11 mouse cellular contexts compared by ENCODE assay signal in genomic region chr15:79390434-79390833, GRCm38 (mm10). TPM values are rescaled to one million over a fixed set of nuclear protein-coding genes. Genes with fewer than 3 reads are reported as not detected.
DNase-seq lines count a peak whose midpoint lies in the region; ATAC-seq and TF ChIP-seq lines count a peak whose summit lies in the region.
"Had no signal": no experiment of that assay in that cellular context is flagged by ENCODE, and none has a peak within 500 bp of the region (broad histone marks: within the 10 kb centered on the region; RNA-seq: fewer than 3 reads in every experiment).

No protein-coding gene starts in this region.

- no peak for TF ChIP-seq CTCF in lung, adult 2 months (IDR thresholded peaks at IDR 0.05; ENCODE audit: insufficient read depth, low read length)
- no peak for TF ChIP-seq CTCF in stomach, postnatal 0 days (IDR thresholded peaks at IDR 0.05; ENCODE audit: low read depth)
- TF ChIP-seq CTCF in midbrain, postnatal 0 days (IDR thresholded peaks at IDR 0.05): no peak

- no peaks in the 10 kb centered on the region for H3K9me3 ChIP-seq in kidney, embryonic 16.5 days (ENCODE audit: low read length)
- no peaks in the 10 kb centered on the region for H3K9me3 ChIP-seq in stomach, postnatal 0 days (ENCODE audit: control insufficient read depth, low read length)
- H3K9me3 ChIP-seq in midbrain, postnatal 0 days (ENCODE audit: low read length): no peaks in the 10 kb centered on the region
- H3K9me3 ChIP-seq in midbrain, embryonic 15.5 days: no peaks in the 10 kb centered on the region
- H3K9me3 ChIP-seq: midbrain, embryonic 13.5 days had no signal

- ATAC-seq in kidney, embryonic 16.5 days (ENCODE audit: low FRiP score, low TSS enrichment): no peak
- peak; percentile 45 for ATAC-seq in granulocyte monocyte progenitor cell, adult 5-6 weeks (replicated peaks; ENCODE audit: poor library complexity, severe bottlenecking)
- peak; percentile 66 for ATAC-seq in stomach, postnatal 0 days (ENCODE audit: low FRiP score, low TSS enrichment)
- ATAC-seq in midbrain, postnatal 0 days (ENCODE audit: low FRiP score): no peak
- no peak for ATAC-seq in midbrain, embryonic 15.5 days (replicated peaks)
- ATAC-seq: forebrain, postnatal 0 days; midbrain, embryonic 13.5 days had no signal

- TF ChIP-seq EP300 in stomach, postnatal 0 days (optimal IDR thresholded peaks at IDR 0.05): no peak

- peaks cover 55% of the 10 kb centered on the region for H3K4me1 ChIP-seq in kidney, embryonic 16.5 days (ENCODE audit: insufficient read depth, low read length)
- peaks cover 71% of the 10 kb centered on the region for H3K4me1 ChIP-seq in lung, adult 2 months (ENCODE audit: control insufficient read depth, insufficient read depth, low read length)
- peaks cover 35% of the 10 kb centered on the region for H3K4me1 ChIP-seq in stomach, postnatal 0 days (replicated peaks; ENCODE audit: control insufficient read depth, insufficient read depth)
- H3K4me1 ChIP-seq in midbrain, postnatal 0 days (ENCODE audit: insufficient read depth, low read length): no peaks in the 10 kb centered on the region
- H3K4me1 ChIP-seq in midbrain, embryonic 15.5 days: peaks cover 14% of the 10 kb centered on the region

- TF ChIP-seq POLR2A in lung, adult 2 months (IDR thresholded peaks at IDR 0.05; ENCODE audit: borderline replicate concordance, extremely low read depth, low read depth, low read length): no peak

- no peak overlapping the region for H3K27ac ChIP-seq in kidney, embryonic 16.5 days (ENCODE audit: low read length)
- peak overlapping the region; percentile 37; the same call in 1 of the 2 replicates for H3K27ac ChIP-seq in stomach, postnatal 0 days (replicated peaks)
- H3K27ac ChIP-seq in midbrain, postnatal 0 days (ENCODE audit: low read depth, low read length): no peak overlapping the region
- no peak overlapping the region for H3K27ac ChIP-seq in midbrain, embryonic 15.5 days
- H3K27ac ChIP-seq: midbrain, embryonic 13.5 days had no signal

- H3K27me3 ChIP-seq in kidney, embryonic 16.5 days (ENCODE audit: insufficient read depth, low read length): no peaks in the 10 kb centered on the region
- no peaks in the 10 kb centered on the region for H3K27me3 ChIP-seq in stomach, postnatal 0 days (ENCODE audit: control insufficient read depth, insufficient read depth, low read length)
- H3K27me3 ChIP-seq in midbrain, postnatal 0 days (ENCODE audit: insufficient read depth, low read length): no peaks in the 10 kb centered on the region
- no peaks in the 10 kb centered on the region for H3K27me3 ChIP-seq in midbrain, embryonic 15.5 days (replicated peaks)
- H3K27me3 ChIP-seq: midbrain, embryonic 13.5 days had no signal

- DNase-seq in kidney, adult 8-10 months: peak; percentile 67 to 80
- peak; percentile 62 for DNase-seq in lung, adult 2 months
- peak; percentile 72 for DNase-seq in stomach, postnatal 0 days (ENCODE audit: low spot score)
- DNase-seq in layer of hippocampus, adult 8-10 months (ENCODE audit: low spot score in 2 of 2): no peak
- no peak for DNase-seq in midbrain, postnatal 0 days (ENCODE audit: low spot score)
- DNase-seq: cerebellum, postnatal 10 days; forebrain, postnatal 0 days had no signal

- H3K4me2 ChIP-seq in kidney, embryonic 16.5 days (replicated peaks; ENCODE audit: low read depth, low read length): no peak overlapping the region
- H3K4me2 ChIP-seq in stomach, postnatal 0 days (replicated peaks; ENCODE audit: low read depth): no peak overlapping the region
- H3K4me2 ChIP-seq in midbrain, postnatal 0 days (ENCODE audit: low read depth, low read length, poor library complexity, severe bottlenecking): no peak overlapping the region
- H3K4me2 ChIP-seq in midbrain, embryonic 15.5 days: no peak overlapping the region
- H3K4me2 ChIP-seq: midbrain, embryonic 13.5 days had no signal

- 76% methylated on average over 6 of the region's 6 CpGs for WGBS in kidney, embryonic 16.5 days
- WGBS in lung, adult 2 months: 25% methylated on average over 6 of the region's 6 CpGs
- WGBS in stomach, postnatal 0 days: 60% methylated on average over 6 of the region's 6 CpGs
- WGBS in midbrain, postnatal 0 days: 84% methylated on average over 6 of the region's 6 CpGs
- WGBS in midbrain, embryonic 15.5 days: 85% methylated on average over 6 of the region's 6 CpGs

- no peak overlapping the region for H3K9ac ChIP-seq in kidney, embryonic 16.5 days (replicated peaks; ENCODE audit: low read length)
- no peak overlapping the region for H3K9ac ChIP-seq in stomach, postnatal 0 days (ENCODE audit: low read length)
- H3K9ac ChIP-seq in midbrain, postnatal 0 days (replicated peaks; ENCODE audit: low read length, poor library complexity, severe bottlenecking): no peak overlapping the region
- no peak overlapping the region for H3K9ac ChIP-seq in midbrain, embryonic 15.5 days
- H3K9ac ChIP-seq: forebrain, postnatal 0 days; midbrain, embryonic 13.5 days had no signal

- H3K36me3 ChIP-seq in kidney, embryonic 16.5 days (ENCODE audit: insufficient read depth, low read length): no peaks in the 10 kb centered on the region
- no peaks in the 10 kb centered on the region; the same call in 1 of the 2 replicates for H3K36me3 ChIP-seq in stomach, postnatal 0 days (ENCODE audit: control insufficient read depth, insufficient read depth, low read length)
- H3K36me3 ChIP-seq in midbrain, postnatal 0 days (ENCODE audit: insufficient read depth, low read length): no peaks in the 10 kb centered on the region
- H3K36me3 ChIP-seq in midbrain, embryonic 15.5 days (replicated peaks): no peaks in the 10 kb centered on the region
- H3K36me3 ChIP-seq: midbrain, embryonic 13.5 days had no signal

- H3K4me3 ChIP-seq in kidney, embryonic 16.5 days (ENCODE audit: low read length): no peak overlapping the region
- H3K4me3 ChIP-seq in lung, adult 2 months (replicated peaks; ENCODE audit: extremely low read depth, low read depth, low read length): no peak overlapping the region
- no peak overlapping the region for H3K4me3 ChIP-seq in stomach, postnatal 0 days (ENCODE audit: low read depth, low read length)
- no peak overlapping the region for H3K4me3 ChIP-seq in midbrain, postnatal 0 days (ENCODE audit: low read depth, low read length)
- no peak overlapping the region for H3K4me3 ChIP-seq in midbrain, embryonic 15.5 days
- H3K4me3 ChIP-seq: midbrain, embryonic 13.5 days had no signal

RNA-seq across cellular contexts. Expression of gene Tmem184b, which starts 12.9 kb away (rescaled TPM):
- polyA plus RNA-seq in kidney, embryonic 16.5 days (2015; fragmentation: Nextera tagmentation; extraction: Ambion mirVana): 75.0 and 80.5 TPM in 2 replicates
- total RNA-seq in granulocyte monocyte progenitor cell, adult 5-6 weeks (2014; fragmentation: Nextera tagmentation): 19.7 and 30.2 TPM in 2 replicates
- 2.6 and 6.4 TPM in 2 replicates for total RNA-seq in granulocyte monocyte progenitor cell, adult 5-6 weeks (2017)
- 269 and 331 TPM in 2 replicates for polyA plus RNA-seq in lung, adult 2 months (2012; rRNA removed)
- 21.2 and 22.3 TPM in 2 replicates for polyA plus RNA-seq in stomach, postnatal 0 days (2015; fragmentation: Nextera tagmentation; extraction: Ambion mirVana)
- total RNA-seq in layer of hippocampus, adult 8-10 months (2022): 10 to 100 TPM; 52.5 to 66.5 (median 57.2) TPM
- total RNA-seq in midbrain, postnatal 0 days (2014; rRNA removed): 54.9 and 75.7 TPM in 2 replicates
- polyA plus RNA-seq in midbrain, postnatal 0 days (2015; fragmentation: Nextera tagmentation; extraction: Ambion mirVana): 30.1 and 33.3 TPM in 2 replicates
- polyA plus RNA-seq in midbrain, embryonic 15.5 days (2015; fragmentation: Nextera tagmentation; extraction: Ambion mirVana): 47.9 and 54.9 TPM in 2 replicates

RNA-seq across cellular contexts. Expression of gene Maff, which starts 44.0 kb away (rescaled TPM):
- 3.7 and 4.0 TPM in 2 replicates for polyA plus RNA-seq in kidney, embryonic 16.5 days (2015; fragmentation: Nextera tagmentation; extraction: Ambion mirVana)
- 0.41 TPM in 1 of 2 replicates, not detected in the other for total RNA-seq in granulocyte monocyte progenitor cell, adult 5-6 weeks (2014; fragmentation: Nextera tagmentation)
- total RNA-seq in granulocyte monocyte progenitor cell, adult 5-6 weeks (2017): 2.8 TPM in 2 replicates
- 12.1 and 21.0 TPM in 2 replicates for polyA plus RNA-seq in lung, adult 2 months (2012; rRNA removed)
- 11.4 and 11.9 TPM in 2 replicates for polyA plus RNA-seq in stomach, postnatal 0 days (2015; fragmentation: Nextera tagmentation; extraction: Ambion mirVana)
- 1 to 10 TPM; 1.2 to 3.7 (median 2.3) TPM for total RNA-seq in layer of hippocampus, adult 8-10 months (2022)
- 4.0 and 5.4 TPM in 2 replicates for total RNA-seq in midbrain, postnatal 0 days (2014; rRNA removed)
- 0.93 and 1.2 TPM in 2 replicates for polyA plus RNA-seq in midbrain, postnatal 0 days (2015; fragmentation: Nextera tagmentation; extraction: Ambion mirVana)
- polyA plus RNA-seq in midbrain, embryonic 15.5 days (2015; fragmentation: Nextera tagmentation; extraction: Ambion mirVana): 0.80 and 1.0 TPM in 2 replicates

Comparison
In these comparisons a context has a peak if more than half of its experiments do, and no peak if none do; other contexts are left out.
1. DNase-seq: peak in kidney, adult 8-10 months (2 of 2), lung, adult 2 months (single experiment) and stomach, postnatal 0 days (single experiment); none in layer of hippocampus, adult 8-10 months (0 of 2) and midbrain, postnatal 0 days (single experiment).
2. ATAC-seq: peak in granulocyte monocyte progenitor cell, adult 5-6 weeks (single experiment) and stomach, postnatal 0 days (single experiment); none in kidney, embryonic 16.5 days (single experiment), midbrain, postnatal 0 days (single experiment) and midbrain, embryonic 15.5 days (single experiment).